Mouse (Mus musculus) kidney, adult 2 months (tissue): ENCODE results near the gene Pycr1.

Source experiments
- CTCF ChIP-seq: fragments of 200-500 bp; conservative IDR thresholded peaks from 2 replicates; pipeline ENCODE4 v1.5.1; 2011; ENCODE audit warnings: low read depth, mild to moderate bottlenecking, control low read depth, low read length, moderate library complexity, mixed read lengths; ENCODE audit not compliant: insufficient read depth, insufficient read length
- POLR2A ChIP-seq: fragments of 200-500 bp; IDR thresholded peaks from one replicate; pipeline ENCODE4 v1.6.1; 2011; ENCODE audit warnings: low read depth, low read length, control low read depth

DNA sequence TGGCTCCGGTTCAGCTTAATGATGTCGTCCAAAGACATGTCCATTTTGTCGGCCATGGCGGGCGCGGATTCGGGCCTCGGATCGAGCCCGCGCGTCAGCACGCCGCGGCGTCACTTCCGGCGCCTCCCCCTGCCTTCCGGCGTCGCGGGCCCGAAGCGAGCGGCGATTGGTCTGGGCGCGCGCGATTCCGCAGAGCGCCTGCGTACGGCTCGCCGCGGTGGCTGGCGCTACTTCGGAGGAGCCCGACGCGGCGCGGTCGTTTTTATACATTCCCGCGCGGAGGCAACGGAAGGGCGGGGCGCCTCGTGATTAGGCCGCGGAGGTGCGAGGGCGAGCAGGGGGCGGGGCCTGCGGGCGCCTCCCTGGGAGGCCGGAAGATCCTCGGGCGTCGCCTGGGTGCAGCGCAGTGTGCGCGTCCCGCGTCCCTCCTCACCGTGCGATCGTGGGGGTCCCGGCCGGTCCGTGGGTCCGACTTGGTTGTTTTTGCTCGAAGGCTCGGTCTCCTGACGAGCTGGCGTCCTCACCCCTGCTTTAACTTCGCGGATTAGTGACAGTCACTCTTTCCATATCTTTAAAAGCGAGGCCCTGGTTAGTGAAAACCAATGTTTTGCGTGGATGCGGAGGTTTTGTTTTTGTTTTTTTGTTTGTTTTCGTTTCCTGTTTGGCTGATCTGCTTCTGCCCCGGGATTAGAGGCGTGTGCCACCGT, 45.1 kb downstream of the Pycr1 start, which contains the start of the genes Alyref and Anapc11:
- TF ChIP-seq CTCF (no peak), POLR2A (peak; percentile 9)
